ENCODE assay signal across 7 mouse cellular contexts in the genomic region with DNA sequence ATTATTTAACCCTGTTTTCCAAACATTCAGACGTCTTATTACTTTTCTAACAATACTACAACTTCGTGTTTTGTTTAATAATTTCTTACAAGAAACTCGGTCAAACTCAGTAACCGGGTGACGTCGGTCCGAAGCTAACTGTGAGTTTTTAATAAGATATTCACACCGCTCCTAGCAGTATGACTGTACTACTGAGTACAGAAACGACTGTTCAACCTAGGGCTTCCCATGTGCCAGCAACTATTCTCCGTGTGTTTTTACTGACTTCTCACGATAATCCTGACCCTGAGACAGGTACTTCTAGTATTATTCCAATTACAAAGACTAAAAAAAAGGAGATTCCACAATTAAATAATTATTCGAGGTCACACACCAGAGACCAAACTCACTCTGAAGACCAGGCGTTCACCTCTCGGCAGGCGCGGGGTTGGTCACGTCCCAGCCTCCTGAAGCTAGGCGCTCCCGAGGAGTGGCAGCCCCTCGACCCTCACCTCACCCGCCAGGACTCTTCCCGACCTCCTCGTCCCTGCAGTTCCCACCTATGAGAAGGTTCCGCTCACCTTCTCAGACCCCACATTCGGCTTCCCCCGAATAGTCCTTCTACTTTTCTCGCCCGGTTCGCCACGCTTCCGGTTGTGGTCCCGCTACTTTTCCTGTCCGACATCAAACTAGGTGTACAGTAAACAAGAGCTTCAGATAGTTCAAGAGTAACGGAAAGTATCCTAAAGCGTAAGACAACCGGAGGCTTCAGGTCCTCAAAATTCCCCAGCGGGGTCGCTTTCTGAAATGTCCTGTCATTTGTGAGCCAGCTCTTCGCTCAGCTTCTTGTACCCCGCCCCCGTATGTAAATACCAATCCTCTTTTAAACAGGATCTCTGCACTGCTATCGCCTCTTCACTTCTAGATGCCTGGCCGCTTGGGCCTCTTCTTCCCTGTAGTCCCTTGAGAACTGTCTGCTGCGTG. TPM values are rescaled to one million over a fixed set of nuclear protein-coding genes. Genes with fewer than 3 reads are reported as not detected.
DNase-seq lines count a peak whose midpoint lies in the region; ATAC-seq and TF ChIP-seq lines count a peak whose summit lies in the region.

Ndufaf1 (minus strand) TSS at position 608 of the 963 bp plus-strand sequence.

- peaks cover 7% of the 10 kb centered on the region for H3K36me3 ChIP-seq in intestine, postnatal 0 days (ENCODE audit: control insufficient read depth, insufficient read depth)
- peaks cover 16% of the 10 kb centered on the region for H3K36me3 ChIP-seq in midbrain, embryonic 12.5 days
- H3K36me3 ChIP-seq in small intestine, adult 2 months (ENCODE audit: control insufficient read depth, insufficient read depth, low read length), result peaks cover 12% of the 10 kb centered on the region; the same call in 1 of the 2 replicates

- intact Hi-C loops in left cerebral cortex, postnatal 4 days (cut with DNase I), result no loop called here

- 1% methylated on average over 44 of the region's 44 CpGs for WGBS in intestine, postnatal 0 days
- whole genome bisulfite sequencing in midbrain, embryonic 12.5 days, result 2% methylated on average over 44 of the region's 44 CpGs
- WGBS in small intestine, adult 2 months, result under 1% methylated on average over 44 of the region's 44 CpGs

- no peak for TF ChIP-seq POLR2A in small intestine, adult 2 months (IDR thresholded peaks at IDR 0.05; ENCODE audit: low read depth, low read length)

- H3K9me3 ChIP-seq in intestine, postnatal 0 days (ENCODE audit: control insufficient read depth), result no peaks in the 10 kb centered on the region
- H3K9me3 ChIP-seq in midbrain, embryonic 12.5 days, result no peaks in the 10 kb centered on the region

- H3K9ac ChIP-seq in intestine, postnatal 0 days (ENCODE audit: low read depth, low read length), result peak within 1 kb of the TSS; percentile 83
- peak within 1 kb of the TSS; percentile 82 for H3K9ac ChIP-seq in midbrain, embryonic 12.5 days (replicated peaks)

- H3K27me3 ChIP-seq in intestine, postnatal 0 days (replicated peaks; ENCODE audit: control insufficient read depth, insufficient read depth, low read length), result no peaks in the 10 kb centered on the region
- H3K27me3 ChIP-seq in midbrain, embryonic 12.5 days, result no peaks in the 10 kb centered on the region
- H3K27me3 ChIP-seq in small intestine, adult 2 months (ENCODE audit: control insufficient read depth, insufficient read depth, low read length), result no peaks in the 10 kb centered on the region

- DNase-seq in adrenal gland, adult 8-10 months, result peak; percentile 66
- peak; percentile 84 for DNase-seq in embryo, embryonic 9.5 days (ENCODE audit: extremely low spot score)
- peak; percentile 43 to 74 for DNase-seq in gastrocnemius, postnatal 4 days (ENCODE audit: low spot score in 2 of 2)
- peak; percentile 71 for DNase-seq in left cerebral cortex, postnatal 4 days

- peak within 1 kb of the TSS; percentile 84 for H3K4me2 ChIP-seq in intestine, postnatal 0 days (replicated peaks; ENCODE audit: low read depth)
- peak within 1 kb of the TSS; percentile 67 for H3K4me2 ChIP-seq in midbrain, embryonic 12.5 days (replicated peaks)

- peak within 1 kb of the TSS; percentile 83 for H3K4me3 ChIP-seq in intestine, postnatal 0 days (ENCODE audit: low read depth, low read length)
- peak within 1 kb of the TSS; percentile 81 for H3K4me3 ChIP-seq in midbrain, embryonic 12.5 days
- peak within 1 kb of the TSS; percentile 98 for H3K4me3 ChIP-seq in small intestine, adult 2 months (ENCODE audit: low read depth, low read length)

- TF ChIP-seq CTCF in intestine, postnatal 0 days (IDR thresholded peaks at IDR 0.05; ENCODE audit: low read depth), result no peak
- TF ChIP-seq CTCF in small intestine, adult 2 months (IDR thresholded peaks at IDR 0.05; ENCODE audit: extremely low read depth, insufficient read length, insufficient replicate concordance, low read depth, low read length), result no peak

- peak within 1 kb of the TSS; percentile 11; the same call in 1 of the 2 replicates for H3K27ac ChIP-seq in intestine, postnatal 0 days (ENCODE audit: low read depth, low read length)
- no peak within 1 kb of the TSS for H3K27ac ChIP-seq in midbrain, embryonic 12.5 days (replicated peaks)
- H3K27ac ChIP-seq in small intestine, adult 2 months (ENCODE audit: insufficient read depth, low read depth, low read length), result no peak within 1 kb of the TSS; the same call in 1 of the 2 replicates

- ATAC-seq in intestine, postnatal 0 days, result peak; percentile 65; the same call in 1 of the 2 replicates
- ATAC-seq in midbrain, embryonic 12.5 days (ENCODE audit: low FRiP score, low read depth), result no peak

- H3K4me1 ChIP-seq in intestine, postnatal 0 days (replicated peaks; ENCODE audit: control insufficient read depth, insufficient read depth, low read length), result peaks cover 4% of the 10 kb centered on the region; the same call in 1 of the 2 replicates
- 0 out of 2 replicates have a peak, but pooled peaks cover 9% of the 10 kb centered on the region for H3K4me1 ChIP-seq in midbrain, embryonic 12.5 days
- peaks cover 2% of the 10 kb centered on the region; the same call in 1 of the 2 replicates for H3K4me1 ChIP-seq in small intestine, adult 2 months (ENCODE audit: control insufficient read depth, insufficient read depth, insufficient read length, low read length)

RNA-seq across cellular contexts. Expression of gene Ndufaf1, which starts in this region (rescaled TPM):
- total RNA-seq in adrenal gland, adult 8-10 months (2022), result 10 to 100 TPM; 37.8 to 47.3 (median 43.0) TPM
- total RNA-seq in gastrocnemius, postnatal 4 days (2021), result 10 to 100 TPM; 31.2 to 32.4 TPM
- polyA plus RNA-seq in intestine, postnatal 0 days (2015; fragmentation: Nextera tagmentation; extraction: Ambion mirVana), result 24.3 and 26.6 TPM in 2 replicates
- 10 to 100 TPM; 22.0 to 25.0 TPM for total RNA-seq in left cerebral cortex, postnatal 4 days (2021)
- 39.2 and 41.3 TPM in 2 replicates for polyA plus RNA-seq in midbrain, embryonic 12.5 days (2016; fragmentation: Nextera tagmentation; extraction: Ambion mirVana)
- 0.53 and 1.4 TPM in 2 replicates for polyA plus RNA-seq in small intestine, adult 2 months (2012; rRNA removed)

Comparison
In these comparisons a context has a peak if more than half of its experiments do, and no peak if none do; other contexts are left out.
1. RNA of gene Ndufaf1 (polyA plus RNA-seq): 39.2 to 41.3 TPM in midbrain, embryonic 12.5 days and 24.3 to 26.6 TPM in intestine, postnatal 0 days; 0.53 to 1.4 TPM in small intestine, adult 2 months; every median in the first group is over 10 times any median in the second.
2. Peak in every context shown above with its lines, with median percentiles within 50 percentile points of each other: DNase-seq and H3K4me3 ChIP-seq.